Mouse (Mus musculus): Measurements from ENCODE around the gene Ap2s1. TPM values are rescaled to one million over a fixed set of nuclear protein-coding genes. Genes with fewer than 3 reads are reported as not detected.
A peak's percentile ranks its signal among the peaks of the same experiment; 100 is the strongest.
"Not testable (repeated sequence)": the region's sequence is repeated elsewhere in the genome, so short reads cannot be mapped to it uniquely, and the experiment has no call there.

The Ap2s1 gene
- 412 and 431 TPM in 2 replicates for polyA plus RNA-seq (2015; fragmentation: Nextera tagmentation; extraction: Ambion mirVana)

- ATAC-seq (ENCODE audit: low FRiP score) = peak; percentile 95
- under 1% methylated on average over 34 of the region's 34 CpGs for WGBS
Observed at GRCm38 (mm10) chr7:16738073-16738696, at the start of gene Ap2s1. Ap2s1 (plus strand) TSS chr7:16738410.

GRCm38 (mm10) chr7:16689196-16689595 is 49.0 kb upstream of the Ap2s1 start:
- no peaks in the 10 kb centered on the region for H3K9me3 ChIP-seq (replicated peaks)
- WGBS = 79% methylated on average over 5 of the region's 5 CpGs
- no peak overlapping the region for H3K4me3 ChIP-seq (replicated peaks)
- no peak overlapping the region for H3K4me2 ChIP-seq
- no peaks in the 10 kb centered on the region for H3K36me3 ChIP-seq
- no peak overlapping the region for H3K27ac ChIP-seq (replicated peaks)
- no peaks in the 10 kb centered on the region for H3K27me3 ChIP-seq (replicated peaks)
- no peaks in the 10 kb centered on the region for H3K4me1 ChIP-seq
- no peak for ATAC-seq (ENCODE audit: low FRiP score)
- no peak overlapping the region for H3K9ac ChIP-seq (replicated peaks)

More at GRCm38 (mm10) chr7:16738073-16738696, at the start of gene Ap2s1:
- peak within 1 kb of the TSS; percentile 94 for H3K4me2 ChIP-seq
- H3K27me3 ChIP-seq (replicated peaks) = no peaks in the 10 kb centered on the region
- H3K9me3 ChIP-seq (replicated peaks) = no peaks in the 10 kb centered on the region
- H3K36me3 ChIP-seq = peaks cover 5% of the 10 kb centered on the region
- peaks cover 20% of the 10 kb centered on the region for H3K4me1 ChIP-seq
- peak within 1 kb of the TSS; percentile 92 for H3K4me3 ChIP-seq (replicated peaks)
- peak within 1 kb of the TSS; percentile 71 for H3K27ac ChIP-seq (replicated peaks)
- peak within 1 kb of the TSS; percentile 83 for H3K9ac ChIP-seq (replicated peaks)

GRCm38 (mm10) chr7:16695025-16695424 is 43.2 kb upstream of the Ap2s1 start:
- no peak overlapping the region for H3K4me3 ChIP-seq (replicated peaks)
- no peak overlapping the region for H3K4me2 ChIP-seq
- no peaks in the 10 kb centered on the region for H3K27me3 ChIP-seq (replicated peaks)
- H3K4me1 ChIP-seq = no peaks in the 10 kb centered on the region
- H3K9me3 ChIP-seq (replicated peaks) = no peaks in the 10 kb centered on the region
- H3K27ac ChIP-seq (replicated peaks) = no peak overlapping the region
- no peak for ATAC-seq (ENCODE audit: low FRiP score)
- H3K9ac ChIP-seq (replicated peaks) = no peak overlapping the region
- 40% methylated on average over 3 of the region's 3 CpGs for WGBS
- no peaks in the 10 kb centered on the region for H3K36me3 ChIP-seq

- no peak for ATAC-seq (ENCODE audit: low FRiP score)
- WGBS = 58% methylated on average over 2 of the region's 2 CpGs
Observed at GRCm38 (mm10) chr7:16699042-16699441, 39.2 kb upstream of the Ap2s1 start.

GRCm38 (mm10) chr7:16700583-16700982 is 37.6 kb upstream of the Ap2s1 start:
- H3K27ac ChIP-seq (replicated peaks) = no peak overlapping the region
- H3K9ac ChIP-seq (replicated peaks) = no peak overlapping the region
- no peak overlapping the region for H3K4me2 ChIP-seq
- H3K9me3 ChIP-seq (replicated peaks) = no peaks in the 10 kb centered on the region
- 84% methylated on average over 5 of the region's 5 CpGs for WGBS
- no peaks in the 10 kb centered on the region for H3K4me1 ChIP-seq
- no peaks in the 10 kb centered on the region for H3K36me3 ChIP-seq
- ATAC-seq (ENCODE audit: low FRiP score) = no peak
- no peak overlapping the region for H3K4me3 ChIP-seq (replicated peaks)
- H3K27me3 ChIP-seq (replicated peaks) = no peaks in the 10 kb centered on the region

More at GRCm38 (mm10) chr7:16699042-16699441, 39.2 kb upstream of the Ap2s1 start:
- Histone ChIP-seq H3K27me3 (replicated peaks) (no peaks in the 10 kb centered on the region), H3K9ac (replicated peaks) (no peak overlapping the region), H3K27ac (replicated peaks) (no peak overlapping the region), H3K4me1 (no peaks in the 10 kb centered on the region), H3K4me3 (replicated peaks) (no peak overlapping the region), H3K9me3 (replicated peaks) (no peaks in the 10 kb centered on the region), H3K36me3 (no peaks in the 10 kb centered on the region), H3K4me2 (no peak overlapping the region)

- WGBS = 59% methylated on average over 9 of the region's 9 CpGs
- H3K4me2 ChIP-seq = no peak overlapping the region
- H3K27me3 ChIP-seq (replicated peaks) = no peaks in the 10 kb centered on the region
- H3K4me3 ChIP-seq (replicated peaks) = no peak overlapping the region
- H3K36me3 ChIP-seq = no peaks in the 10 kb centered on the region
- H3K9me3 ChIP-seq (replicated peaks) = no peaks in the 10 kb centered on the region
- ATAC-seq (ENCODE audit: low FRiP score) = no peak
- H3K27ac ChIP-seq (replicated peaks) = no peak overlapping the region
- no peaks in the 10 kb centered on the region for H3K4me1 ChIP-seq
- no peak overlapping the region for H3K9ac ChIP-seq (replicated peaks)
Observed at GRCm38 (mm10) chr7:16706385-16706784, 31.8 kb upstream of the Ap2s1 start.

- H3K27ac ChIP-seq (replicated peaks) = no peak overlapping the region
- 31% methylated on average over 9 of the region's 9 CpGs for WGBS
- H3K9me3 ChIP-seq (replicated peaks) = no peaks in the 10 kb centered on the region
- ATAC-seq (ENCODE audit: low FRiP score) = no peak
- no peaks in the 10 kb centered on the region for H3K36me3 ChIP-seq
- no peak overlapping the region for H3K4me3 ChIP-seq (replicated peaks)
- H3K9ac ChIP-seq (replicated peaks) = no peak overlapping the region
- no peak overlapping the region for H3K4me2 ChIP-seq
- no peaks in the 10 kb centered on the region for H3K4me1 ChIP-seq
- H3K27me3 ChIP-seq (replicated peaks) = no peaks in the 10 kb centered on the region
Observed at GRCm38 (mm10) chr7:16708244-16708643, 30.0 kb upstream of the Ap2s1 start.

GRCm38 (mm10) chr7:16710604-16711003 is 27.6 kb upstream of the Ap2s1 start:
- H3K4me3 ChIP-seq (replicated peaks) = no peak overlapping the region
- no peak for ATAC-seq (ENCODE audit: low FRiP score)
- H3K4me2 ChIP-seq = no peak overlapping the region
- no peak overlapping the region for H3K9ac ChIP-seq (replicated peaks)
- H3K9me3 ChIP-seq (replicated peaks) = no peaks in the 10 kb centered on the region
- WGBS = 81% methylated on average over 5 of the region's 5 CpGs
- no peaks in the 10 kb centered on the region for H3K27me3 ChIP-seq (replicated peaks)
- no peak overlapping the region for H3K27ac ChIP-seq (replicated peaks)
- H3K36me3 ChIP-seq = no peaks in the 10 kb centered on the region
- no peaks in the 10 kb centered on the region for H3K4me1 ChIP-seq

GRCm38 (mm10) chr7:16712633-16713415 is 25.4 kb upstream of the Ap2s1 start:
- Histone ChIP-seq H3K27ac (replicated peaks) (no peak overlapping the region), H3K27me3 (replicated peaks) (no peaks in the 10 kb centered on the region), H3K9me3 (replicated peaks) (no peaks in the 10 kb centered on the region), H3K4me3 (replicated peaks) (no peak overlapping the region), H3K36me3 (no peaks in the 10 kb centered on the region), H3K4me1 (no peaks in the 10 kb centered on the region), H3K4me2 (no peak overlapping the region), H3K9ac (replicated peaks) (no peak overlapping the region)
- ATAC-seq (ENCODE audit: low FRiP score) = no peak
- 78% methylated on average over 13 of the region's 13 CpGs for WGBS

GRCm38 (mm10) chr7:16716456-16717152 is 21.6 kb upstream of the Ap2s1 start:
- ATAC-seq (ENCODE audit: low FRiP score) = not testable (repeated sequence)
- 52% methylated on average over 8 of the region's 8 CpGs for WGBS

GRCm38 (mm10) chr7:16721629-16722028 is 16.6 kb upstream of the Ap2s1 start, which contains the start of gene Ceacam9:
Ceacam9 (plus strand) TSS chr7:16721929.
- Histone ChIP-seq H3K9me3 (replicated peaks) (no peaks in the 10 kb centered on the region), H3K27me3 (replicated peaks) (no peaks in the 10 kb centered on the region), H3K4me2 (no peak within 1 kb of the TSS), H3K9ac (replicated peaks) (no peak within 1 kb of the TSS), H3K36me3 (no peaks in the 10 kb centered on the region), H3K4me3 (replicated peaks) (no peak within 1 kb of the TSS), H3K27ac (replicated peaks) (no peak within 1 kb of the TSS), H3K4me1 (no peaks in the 10 kb centered on the region)
- ATAC-seq (ENCODE audit: low FRiP score) = no peak
- WGBS = 92% methylated on average over 2 of the region's 2 CpGs

More at GRCm38 (mm10) chr7:16716456-16717152, 21.6 kb upstream of the Ap2s1 start:
- H3K27ac ChIP-seq (replicated peaks); H3K9me3 ChIP-seq (replicated peaks); H3K27me3 ChIP-seq (replicated peaks); H3K9ac ChIP-seq (replicated peaks); H3K4me3 ChIP-seq (replicated peaks); H3K4me1 ChIP-seq; H3K36me3 ChIP-seq; H3K4me2 ChIP-seq: not testable (repeated sequence)
